Mouse (Mus musculus) heart, embryonic 11.5 days (tissue): ENCODE results near the gene Pdap1. TPM values are rescaled to one million over a fixed set of nuclear protein-coding genes. Genes with fewer than 3 reads are reported as not detected.

Experiments
- ATAC-seq: fragments of 200-750 bp; cut with Nextera tagmentation; replicated peaks from 2 replicates; pipeline ENCODE4 v1.8.0; 2017; ENCODE audit warnings: moderate library complexity; ENCODE audit not compliant: insufficient number of reproducible peaks, low FRiP score, low TSS enrichment
- H3K27ac ChIP-seq: fragments of 300-500 bp; sonication (generic); 2 replicates; pipeline ENCODE4 v1.5.1; 2014; ENCODE audit warnings: mild to moderate bottlenecking, low read depth, low read length
- H3K27me3 ChIP-seq: fragments of 300-500 bp; sonication (generic); 2 replicates; pipeline ENCODE4 v1.6.1; 2014; ENCODE audit warnings: mild to moderate bottlenecking, low read length, mixed read lengths; ENCODE audit not compliant: control insufficient read depth, insufficient read depth
- H3K36me3 ChIP-seq: fragments of 300-500 bp; sonication (generic); 2 replicates; pipeline ENCODE4 v1.6.1; 2014; ENCODE audit warnings: mild to moderate bottlenecking, low read length, moderate library complexity, mixed read lengths; ENCODE audit not compliant: control insufficient read depth, insufficient read depth
- H3K4me1 ChIP-seq: fragments of 300-500 bp; sonication (generic); 2 replicates; pipeline ENCODE4 v1.6.1; 2014; ENCODE audit warnings: low read length; ENCODE audit not compliant: control insufficient read depth, insufficient read depth
- H3K4me2 ChIP-seq: fragments of 300-500 bp; sonication (generic); 2 replicates; pipeline ENCODE4 v1.6.1; 2014; ENCODE audit warnings: mild to moderate bottlenecking, moderate library complexity
- H3K4me3 ChIP-seq: fragments of 300-500 bp; sonication (generic); 2 replicates; pipeline ENCODE4 v1.5.1; 2014; ENCODE audit warnings: low read depth, low read length
- H3K9ac ChIP-seq: fragments of 300-500 bp; sonication (generic); 2 replicates; pipeline ENCODE4 v1.6.1; 2014; ENCODE audit warnings: mild to moderate bottlenecking, low read depth, low read length, moderate library complexity
- H3K9me3 ChIP-seq: fragments of 300-500 bp; sonication (generic); replicated peaks from 2 replicates; pipeline ENCODE4 v1.6.1; 2016; ENCODE audit warnings: low read length; ENCODE audit not compliant: control insufficient read depth
- WGBS: fragments of 180-500 bp; shearing (Covaris S2); extraction: QIAGEN DNeasy Blood & Tissue Kit; methylation state at CpG from one replicate; pipeline ENCODE4 v1.1.7; 2014; ENCODE audit not compliant: insufficient replicate concordance; 5-methylcytosine and 5-hydroxymethylcytosine counted together
- polyA plus RNA-seq: library from polyadenylated mRNA; unstranded; fragments of >200 nt; fragmentation: Nextera tagmentation; extraction: Ambion mirVana; gene quantifications from 2 replicates; pipeline ENCODE4 v1.2.1, GENCODE M21; 2014

Pdap1 gene
- polyA plus RNA-seq, 1 experiment from 2014 or later: 92.4 TPM

GRCm38 (mm10) chr5:145116316-145116715, 23.7 kb downstream of the Pdap1 start:
- 40% methylated on average over 4 of the region's 4 CpGs for WGBS
- peak overlapping the region; percentile 31 for H3K4me2 ChIP-seq
- H3K4me1 ChIP-seq: peaks cover 15% of the 10 kb centered on the region
- no peaks in the 10 kb centered on the region for H3K27me3 ChIP-seq
- H3K27ac ChIP-seq: peak overlapping the region; percentile 58
- H3K4me3 ChIP-seq: no peak overlapping the region
- H3K9me3 ChIP-seq: no peaks in the 10 kb centered on the region
- H3K36me3 ChIP-seq: peaks cover 3% of the 10 kb centered on the region; the same call in 1 of the 2 replicates
- no peak overlapping the region for H3K9ac ChIP-seq
- no peak for ATAC-seq

- Histone ChIP-seq H3K9ac (no peak overlapping the region), H3K36me3 (peaks cover 3% of the 10 kb centered on the region; the same call in 1 of the 2 replicates), H3K4me3 (no peak overlapping the region), H3K4me2 (peak overlapping the region; percentile 31; the same call in 1 of the 2 replicates), H3K4me1 (peaks cover 14% of the 10 kb centered on the region), H3K27me3 (no peaks in the 10 kb centered on the region), H3K9me3 (no peaks in the 10 kb centered on the region), H3K27ac (0 out of 2 replicates have a peak overlapping the region, but pooled peaks have one; percentile 25)
- WGBS: 91% methylated on average over 5 of the region's 5 CpGs
- ATAC-seq: no peak
These were observed 24.3 kb downstream of the Pdap1 start for GRCm38 (mm10) chr5:145115736-145116135.

- ATAC-seq: peak; percentile 15; the same call in 1 of the 2 replicates
- peaks cover 8% of the 10 kb centered on the region; the same call in 1 of the 2 replicates for H3K4me1 ChIP-seq
- H3K4me2 ChIP-seq: peak overlapping the region; percentile 94
- H3K27me3 ChIP-seq: no peaks in the 10 kb centered on the region
- H3K9me3 ChIP-seq: no peaks in the 10 kb centered on the region
- peak overlapping the region; percentile 79 for H3K4me3 ChIP-seq
- peak overlapping the region; percentile 80 for H3K9ac ChIP-seq
- H3K27ac ChIP-seq: 0 out of 2 replicates have a peak overlapping the region, but pooled peaks have one; percentile 35
- WGBS: 15% methylated on average over 40 of the region's 40 CpGs
- peaks cover 3% of the 10 kb centered on the region; the same call in 1 of the 2 replicates for H3K36me3 ChIP-seq
These were observed 25.2 kb downstream of the Pdap1 start for GRCm38 (mm10) chr5:145114606-145115473.

GRCm38 (mm10) chr5:145114071-145114605, 25.9 kb downstream of the Pdap1 start, which contains the start of gene Arpc1b:
Gene Arpc1b, plus strand, starts transcription at chr5:145114215.
- WGBS: under 1% methylated on average over 49 of the region's 53 CpGs
- H3K9ac ChIP-seq: peak within 1 kb of the TSS; percentile 80
- H3K4me3 ChIP-seq: peak within 1 kb of the TSS; percentile 79
- peak; percentile 79 for ATAC-seq
- no peaks in the 10 kb centered on the region for H3K36me3 ChIP-seq
- no peaks in the 10 kb centered on the region for H3K9me3 ChIP-seq
- H3K27me3 ChIP-seq: no peaks in the 10 kb centered on the region
- 0 out of 2 replicates have a peak within 1 kb of the TSS, but pooled peaks have one; percentile 35 for H3K27ac ChIP-seq
- H3K4me1 ChIP-seq: peaks cover 8% of the 10 kb centered on the region; the same call in 1 of the 2 replicates
- peak within 1 kb of the TSS; percentile 94 for H3K4me2 ChIP-seq

- Histone ChIP-seq H3K27me3 (no peaks in the 10 kb centered on the region), H3K4me3 (peak overlapping the region; percentile 79; the same call in 1 of the 2 replicates), H3K9me3 (no peaks in the 10 kb centered on the region), H3K4me2 (peak overlapping the region; percentile 94), H3K9ac (peak overlapping the region; percentile 80), H3K27ac (no peak overlapping the region), H3K36me3 (peaks cover 3% of the 10 kb centered on the region), H3K4me1 (peaks cover 8% of the 10 kb centered on the region; the same call in 1 of the 2 replicates)
- no peak; the same call in 1 of the 2 replicates for ATAC-seq
- WGBS: 25% methylated on average over 2 of the region's 2 CpGs
These were observed 26.6 kb downstream of the Pdap1 start for GRCm38 (mm10) chr5:145113416-145113815.

- H3K9ac ChIP-seq: no peak overlapping the region
- ATAC-seq: no peak
- H3K4me1 ChIP-seq: peaks cover 8% of the 10 kb centered on the region; the same call in 1 of the 2 replicates
- H3K4me2 ChIP-seq: no peak overlapping the region
- H3K27me3 ChIP-seq: no peaks in the 10 kb centered on the region
- no peaks in the 10 kb centered on the region for H3K9me3 ChIP-seq
- peaks cover 8% of the 10 kb centered on the region for H3K36me3 ChIP-seq
- H3K27ac ChIP-seq: no peak overlapping the region
- 72% methylated on average over 8 of the region's 8 CpGs for WGBS
- H3K4me3 ChIP-seq: no peak overlapping the region
These were observed 27.5 kb downstream of the Pdap1 start for GRCm38 (mm10) chr5:145112566-145112965.

- no peak for ATAC-seq
- H3K36me3 ChIP-seq: peaks cover 21% of the 10 kb centered on the region
- WGBS: 79% methylated on average over 6 of the region's 6 CpGs
These were observed 29.6 kb downstream of the Pdap1 start for GRCm38 (mm10) chr5:145110401-145110800.

GRCm38 (mm10) chr5:145105694-145106275, 34.3 kb downstream of the Pdap1 start:
- Histone ChIP-seq H3K4me3 (no peak overlapping the region), H3K27ac (no peak overlapping the region), H3K9me3 (no peaks in the 10 kb centered on the region), H3K36me3 (peaks cover 44% of the 10 kb centered on the region), H3K4me1 (no peaks in the 10 kb centered on the region), H3K9ac (no peak overlapping the region), H3K4me2 (no peak overlapping the region), H3K27me3 (no peaks in the 10 kb centered on the region)
- ATAC-seq: no peak
- WGBS: 85% methylated on average over 9 of the region's 9 CpGs

More at GRCm38 (mm10) chr5:145110401-145110800, 29.6 kb downstream of the Pdap1 start:
- no peak overlapping the region for H3K27ac ChIP-seq
- no peak overlapping the region for H3K9ac ChIP-seq
- H3K9me3 ChIP-seq: no peaks in the 10 kb centered on the region
- no peak overlapping the region for H3K4me2 ChIP-seq
- no peak overlapping the region for H3K4me3 ChIP-seq
- no peaks in the 10 kb centered on the region for H3K27me3 ChIP-seq
- H3K4me1 ChIP-seq: 0 out of 2 replicates have a peak, but pooled peaks cover 5% of the 10 kb centered on the region
